8 mouse cellular contexts compared by ENCODE assay signal in genomic region chr2:30660613-30660991, GRCm38 (mm10).
DNase-seq lines count a peak whose midpoint lies in the region; ATAC-seq and TF ChIP-seq lines count a peak whose summit lies in the region.

No protein-coding gene starts in this region.

- ATAC-seq in lung, embryonic 15.5 days (ENCODE audit: borderline replicate concordance, extremely low read depth, low FRiP score, low TSS enrichment): no peak
- no peak for ATAC-seq in midbrain, postnatal 0 days (ENCODE audit: low FRiP score)

- H3K4me3 ChIP-seq in lung, embryonic 15.5 days: no peak overlapping the region
- peak overlapping the region; percentile 52 for H3K4me3 ChIP-seq in hindbrain, embryonic 10.5 days
- no peak overlapping the region for H3K4me3 ChIP-seq in midbrain, postnatal 0 days (ENCODE audit: low read depth, low read length)

- H3K27me3 ChIP-seq in lung, embryonic 15.5 days: no peaks in the 10 kb centered on the region
- 0 out of 2 replicates have a peak, but pooled peaks cover 2% of the 10 kb centered on the region for H3K27me3 ChIP-seq in hindbrain, embryonic 10.5 days (ENCODE audit: insufficient read depth, poor library complexity, severe bottlenecking)
- no peaks in the 10 kb centered on the region for H3K27me3 ChIP-seq in midbrain, postnatal 0 days (ENCODE audit: insufficient read depth, low read length)

- H3K27ac ChIP-seq in lung, embryonic 15.5 days: peak overlapping the region; percentile 99
- H3K27ac ChIP-seq in hindbrain, embryonic 10.5 days: peak overlapping the region; percentile 96
- H3K27ac ChIP-seq in midbrain, postnatal 0 days (ENCODE audit: low read depth, low read length): peak overlapping the region; percentile 100

- DNase-seq in adrenal gland, adult 2 months: peak; percentile 27
- DNase-seq in adrenal gland, postnatal 10 days: no peak
- no peak for DNase-seq in lung, postnatal 4 days
- peak; percentile 77 for DNase-seq in hindbrain, embryonic 10.5 days (ENCODE audit: low spot score)
- peak; percentile 77 for DNase-seq in midbrain, postnatal 0 days (ENCODE audit: low spot score)
- DNase-seq in right cerebral cortex, postnatal 4 days: no peak
- DNase-seq in spleen, adult 12 weeks (ENCODE audit: low spot score): no peak

- 20% methylated on average over 10 of the region's 10 CpGs for WGBS in lung, embryonic 15.5 days
- WGBS in hindbrain, embryonic 10.5 days: 7% methylated on average over 10 of the region's 10 CpGs
- WGBS in midbrain, postnatal 0 days: 13% methylated on average over 10 of the region's 10 CpGs

- TF ChIP-seq CTCF in midbrain, postnatal 0 days (IDR thresholded peaks at IDR 0.05): no peak

- H3K9ac ChIP-seq in lung, embryonic 15.5 days: no peak overlapping the region
- H3K9ac ChIP-seq in midbrain, postnatal 0 days (replicated peaks; ENCODE audit: low read length, poor library complexity, severe bottlenecking): no peak overlapping the region

- no peaks in the 10 kb centered on the region for H3K9me3 ChIP-seq in lung, embryonic 15.5 days
- no peaks in the 10 kb centered on the region for H3K9me3 ChIP-seq in hindbrain, embryonic 10.5 days
- no peaks in the 10 kb centered on the region for H3K9me3 ChIP-seq in midbrain, postnatal 0 days (ENCODE audit: low read length)

- H3K36me3 ChIP-seq in lung, embryonic 15.5 days: no peaks in the 10 kb centered on the region
- H3K36me3 ChIP-seq in hindbrain, embryonic 10.5 days: no peaks in the 10 kb centered on the region
- H3K36me3 ChIP-seq in midbrain, postnatal 0 days (ENCODE audit: insufficient read depth, low read length): no peaks in the 10 kb centered on the region

- no peak overlapping the region for H3K4me2 ChIP-seq in lung, embryonic 15.5 days
- no peak overlapping the region for H3K4me2 ChIP-seq in midbrain, postnatal 0 days (ENCODE audit: low read depth, low read length, poor library complexity, severe bottlenecking)

- peaks cover 55% of the 10 kb centered on the region for H3K4me1 ChIP-seq in lung, embryonic 15.5 days
- peaks cover 87% of the 10 kb centered on the region for H3K4me1 ChIP-seq in hindbrain, embryonic 10.5 days (replicated peaks)
- peaks cover 42% of the 10 kb centered on the region for H3K4me1 ChIP-seq in midbrain, postnatal 0 days (ENCODE audit: insufficient read depth, low read length)

Comparison
In these comparisons a context has a peak if more than half of its experiments do, and no peak if none do; other contexts are left out.
1. DNase-seq: peak in adrenal gland, adult 2 months (single experiment), hindbrain, embryonic 10.5 days (single experiment) and midbrain, postnatal 0 days (single experiment); none in adrenal gland, postnatal 10 days (single experiment), lung, postnatal 4 days (0 of 2), right cerebral cortex, postnatal 4 days (single experiment) and spleen, adult 12 weeks (single experiment).
2. Peak in every context shown above with its lines, with median percentiles within 50 percentile points of each other: H3K27ac ChIP-seq.